Mouse (Mus musculus) frontal cortex, adult 2 months (tissue): ENCODE measurements around the gene Olfr961. TPM values are rescaled to one million over a fixed set of nuclear protein-coding genes. Genes with fewer than 3 reads are reported as not detected.
A peak's percentile ranks its signal among the peaks of the same experiment; 100 is the strongest.

Experiments used
- DNase-seq, 2 experiments: peaks; one replicate each; pipeline ENCODE4 v3.0.0; 2022; ENCODE audit warnings: low spot score in 1 of 2; ENCODE audit errors: extremely low spot score in 1 of 2
- polyA plus RNA-seq: library from polyadenylated mRNA; depleted of rRNA; stranded (reverse); fragments of >200 nt; gene quantifications from 2 replicates; pipeline ENCODE4 v1.2.3, GENCODE M21; 2012; rRNA removed

The Olfr961 gene
- polyA plus RNA-seq: not detected in 2 replicates

DNA sequence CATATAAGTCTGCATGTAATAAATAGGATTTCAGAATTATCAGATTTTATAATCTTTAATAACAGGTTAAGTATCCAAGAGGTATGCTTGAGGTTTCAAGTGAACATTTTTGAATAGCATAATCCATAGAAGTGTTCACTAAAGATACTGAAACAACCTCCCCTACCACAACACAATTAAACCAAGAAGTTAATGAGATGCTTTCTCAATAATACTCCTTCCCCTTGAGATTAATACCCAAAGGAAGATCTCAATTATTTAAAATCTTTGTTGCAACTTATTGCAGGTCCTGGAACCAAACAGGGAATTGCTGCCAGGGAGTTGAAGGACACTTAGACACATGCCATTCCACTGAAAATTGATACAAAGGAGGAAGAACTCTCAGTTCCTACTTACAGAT lies at the start of gene Olfr961:
Olfr961 (plus strand) TSS at position 301 of the 400 bp plus-strand sequence.
- DNase-seq: no peak

DNA sequence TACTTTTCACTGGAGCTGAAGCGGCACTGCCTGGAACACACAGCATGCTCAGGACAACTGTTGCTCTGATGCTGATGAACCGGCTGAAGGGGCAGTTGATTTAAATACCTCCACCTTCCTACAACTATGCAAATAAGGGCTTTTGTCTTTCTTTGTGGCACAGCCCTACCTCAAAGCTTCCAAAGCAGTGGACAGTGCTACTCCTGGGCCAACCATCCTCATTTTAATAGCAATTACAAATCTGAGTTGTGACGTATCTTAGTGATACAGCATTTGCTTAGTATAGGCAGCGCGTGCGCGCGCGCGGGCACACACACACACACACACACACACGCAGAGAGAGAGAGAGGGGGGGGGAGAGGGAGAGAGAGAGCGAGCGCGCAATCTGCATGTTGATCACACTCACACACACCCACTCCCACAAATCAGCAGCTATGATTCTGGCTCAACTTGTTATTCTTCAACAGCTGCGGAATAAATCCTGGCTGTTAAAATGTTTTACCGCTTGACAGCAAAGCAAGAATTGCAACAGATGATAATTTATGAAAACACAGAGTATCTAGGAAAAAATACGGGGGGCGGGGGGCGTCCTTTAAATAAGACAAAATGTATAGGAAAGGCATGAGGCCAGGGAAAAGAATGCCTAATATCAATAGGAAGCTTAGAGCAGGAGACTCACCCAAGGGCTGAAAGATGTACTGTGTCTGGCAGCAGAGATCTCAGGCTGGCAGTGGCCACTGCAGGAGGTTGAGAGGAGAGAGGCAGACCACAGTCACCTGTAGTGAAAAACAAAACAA lies 42.2 kb upstream of the Olfr961 start:
- peak in 1 of 2 experiments; percentile 46 for DNase-seq

DNA sequence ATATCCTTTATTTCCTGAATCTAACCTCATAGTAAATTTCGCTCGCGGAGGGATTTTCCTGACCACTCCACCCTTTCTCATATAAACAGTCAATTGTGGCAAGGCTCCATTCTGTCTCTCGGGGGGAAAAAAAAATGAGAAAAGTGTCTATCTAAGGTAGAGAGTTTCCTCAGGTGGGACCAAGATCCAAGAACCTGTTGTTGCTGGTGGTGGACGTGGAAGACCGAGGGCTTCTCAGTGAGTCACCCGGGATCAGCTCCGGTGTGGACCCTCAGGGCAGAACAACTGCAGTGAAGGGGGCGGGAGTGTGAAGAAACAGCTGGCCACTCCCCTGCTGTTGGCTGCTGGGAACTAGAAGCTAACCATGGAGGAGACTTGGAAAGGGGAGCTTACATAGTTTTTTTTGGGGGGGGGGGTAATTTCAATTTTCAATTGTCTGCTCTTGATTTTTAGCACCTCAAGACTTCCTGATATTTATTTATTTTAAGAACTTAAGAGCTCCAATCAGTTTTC lies 41.5 kb upstream of the Olfr961 start:
- DNase-seq: no peak

DNA sequence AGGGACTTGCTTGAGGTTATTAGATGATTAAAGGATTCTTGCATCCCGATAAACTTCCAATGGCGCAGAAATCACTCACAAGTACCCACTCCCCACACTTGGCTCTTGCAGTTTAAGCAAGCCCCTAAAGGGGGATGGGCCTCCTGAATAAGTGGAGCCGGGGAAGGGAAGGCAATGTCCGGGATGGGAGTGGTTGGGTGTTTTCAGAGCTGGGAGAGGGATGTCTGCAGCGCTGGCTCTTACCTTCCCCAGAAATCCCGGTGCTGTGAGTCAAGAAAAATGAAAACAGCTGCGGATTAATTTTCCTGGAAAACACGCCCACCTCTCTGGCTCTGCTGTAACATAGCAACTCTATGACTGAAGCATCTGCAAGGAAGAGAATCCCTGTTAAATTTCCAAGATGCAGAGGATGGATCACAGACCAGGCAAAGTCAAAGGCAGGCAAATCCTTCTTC lies 40.9 kb upstream of the Olfr961 start, which contains the start of gene AW551984:
AW551984 (minus strand) TSS at position 405 of the 455 bp plus-strand sequence.
- peak in 1 of 2 experiments; percentile 26 for DNase-seq

DNA sequence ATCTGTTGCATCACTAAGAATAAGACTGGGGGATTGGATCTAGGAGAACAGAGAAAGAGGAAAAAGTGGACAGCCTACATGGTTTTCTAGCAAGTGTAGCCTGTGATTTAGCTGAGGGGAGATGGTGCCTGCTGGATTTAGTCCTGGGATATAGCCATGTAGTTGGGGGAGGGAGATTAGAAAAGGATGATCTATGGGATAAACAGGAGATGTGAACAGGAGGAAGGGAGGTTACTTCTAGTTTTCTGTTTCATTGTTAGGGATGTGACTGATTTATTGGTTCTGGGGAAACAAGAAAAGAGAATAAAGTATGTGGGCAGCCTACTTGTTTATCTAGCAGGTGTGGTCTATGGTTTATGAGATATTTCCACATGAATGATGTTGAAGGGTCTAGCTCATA lies 36.4 kb upstream of the Olfr961 start:
- DNase-seq: no peak

DNA sequence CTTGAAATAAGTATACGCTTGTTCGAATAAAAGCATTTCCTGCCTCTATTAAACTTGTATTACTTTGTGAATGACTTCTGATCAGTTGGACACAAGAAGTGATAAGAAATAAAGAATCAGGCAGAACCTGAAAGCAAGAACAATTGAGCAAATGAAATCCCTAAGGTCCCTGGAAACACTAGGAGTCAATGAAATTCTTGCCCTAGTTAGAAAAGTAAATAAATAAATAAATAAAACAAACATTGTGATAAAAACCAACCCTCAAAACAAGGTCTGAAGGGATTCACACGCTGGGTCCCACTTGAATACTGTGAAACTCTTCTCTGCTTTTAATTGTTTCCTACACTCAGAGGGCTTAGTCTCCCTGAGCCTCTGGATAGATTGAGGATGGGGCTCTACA lies 34.5 kb upstream of the Olfr961 start, which contains the start of gene Olfr148:
Olfr148 (plus strand) TSS at position 301 of the 400 bp plus-strand sequence.
- no peak for DNase-seq

DNA sequence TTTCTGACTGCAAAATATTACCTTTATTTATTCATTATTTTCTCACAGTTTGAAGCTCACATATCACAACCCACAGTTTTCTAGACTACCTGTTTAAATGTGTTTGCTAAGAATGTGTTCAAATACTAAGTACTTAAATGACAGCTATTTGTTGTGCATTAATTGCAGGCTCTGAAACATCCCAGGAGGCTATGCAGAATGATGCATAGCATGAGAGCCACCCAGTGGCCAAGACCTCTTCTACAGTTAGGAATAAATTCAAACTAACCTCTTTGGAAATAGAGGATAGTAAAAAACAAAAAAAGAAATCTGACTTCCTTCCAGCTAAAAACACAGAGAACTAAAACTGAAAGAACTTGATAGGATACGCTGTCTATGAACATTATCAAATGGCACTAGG lies 32.9 kb upstream of the Olfr961 start:
- DNase-seq: peak in 1 of 2 experiments; percentile 70

DNA sequence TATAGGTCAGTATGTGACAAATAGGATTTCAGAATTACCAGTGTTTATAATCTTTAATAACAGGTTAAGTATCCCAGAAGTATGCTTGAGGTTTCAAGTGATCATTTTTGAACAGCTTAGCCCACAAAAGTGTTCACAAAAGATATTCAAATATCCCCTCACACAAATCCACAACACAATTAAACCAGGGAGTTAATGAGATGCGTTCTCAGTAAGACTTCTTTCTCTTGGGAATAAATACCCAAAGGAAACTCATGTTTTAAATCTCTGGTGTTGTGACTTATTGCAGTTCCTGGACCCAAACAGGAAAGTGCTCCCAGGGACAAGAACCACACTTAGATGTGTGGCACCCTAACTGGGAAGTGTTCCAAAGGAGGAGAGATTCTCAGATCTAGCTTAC lies 23.8 kb upstream of the Olfr961 start, which contains the start of gene Olfr960:
Olfr960 (plus strand) TSS at position 301 of the 400 bp plus-strand sequence.
- DNase-seq: no peak

DNA sequence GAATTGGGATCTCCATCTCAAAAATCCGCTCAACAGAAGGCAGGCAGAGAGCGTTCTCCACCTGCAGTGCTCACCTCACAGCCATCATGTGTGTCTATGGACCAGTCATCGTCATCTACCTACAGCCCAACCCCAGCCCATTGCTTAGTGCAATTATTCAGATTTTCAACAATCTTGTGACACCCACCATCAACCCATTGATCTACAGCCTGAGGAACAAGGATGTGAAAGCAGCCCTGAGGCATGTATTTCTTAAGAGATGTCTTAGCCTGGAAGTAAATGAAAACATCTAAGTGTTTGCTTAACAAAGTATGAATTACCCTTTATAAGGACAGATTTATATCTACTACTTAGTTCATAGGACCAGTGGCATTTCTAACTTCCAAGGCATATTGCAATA lies 21.1 kb upstream of the Olfr961 start:
- no peak for DNase-seq

DNA sequence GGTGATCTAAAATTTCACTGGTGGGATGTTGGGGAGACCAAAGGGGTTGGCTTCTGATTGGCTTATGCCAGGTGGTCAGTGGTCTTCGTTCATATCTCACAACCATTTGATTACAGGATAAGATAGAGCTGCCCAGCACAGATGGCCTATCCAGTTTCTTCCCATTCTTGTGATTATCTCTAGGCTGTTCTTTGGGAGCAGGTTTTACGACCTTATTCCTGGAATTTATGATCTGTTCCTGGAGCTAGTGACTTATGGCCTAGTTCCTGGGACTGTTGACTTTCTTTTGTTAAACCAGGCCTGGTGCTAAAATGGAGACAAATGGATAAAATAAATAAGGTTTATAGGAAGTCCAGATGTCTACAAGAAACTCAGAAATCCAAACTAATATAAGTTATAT lies 20.2 kb upstream of the Olfr961 start:
- DNase-seq: no peak

DNA sequence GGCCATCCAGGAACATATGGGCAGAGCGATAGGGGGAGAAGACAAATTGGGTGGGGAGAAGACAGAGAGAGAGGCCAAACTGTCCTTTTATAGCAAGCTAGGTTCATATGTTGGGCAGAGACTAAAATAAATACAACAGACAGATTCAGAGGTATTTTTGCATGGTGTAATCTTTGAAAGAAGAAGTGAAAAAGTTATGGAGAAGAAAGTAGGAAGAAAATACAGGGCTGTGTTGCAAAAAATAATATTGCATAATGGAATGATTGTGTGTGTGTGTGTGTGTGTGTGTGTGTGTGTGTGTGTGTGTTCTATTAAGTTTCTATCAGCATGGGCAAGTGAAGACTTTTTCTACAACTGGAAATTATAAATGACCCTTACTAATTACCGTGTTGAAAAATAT lies 15.8 kb upstream of the Olfr961 start:
- no peak for DNase-seq

DNA sequence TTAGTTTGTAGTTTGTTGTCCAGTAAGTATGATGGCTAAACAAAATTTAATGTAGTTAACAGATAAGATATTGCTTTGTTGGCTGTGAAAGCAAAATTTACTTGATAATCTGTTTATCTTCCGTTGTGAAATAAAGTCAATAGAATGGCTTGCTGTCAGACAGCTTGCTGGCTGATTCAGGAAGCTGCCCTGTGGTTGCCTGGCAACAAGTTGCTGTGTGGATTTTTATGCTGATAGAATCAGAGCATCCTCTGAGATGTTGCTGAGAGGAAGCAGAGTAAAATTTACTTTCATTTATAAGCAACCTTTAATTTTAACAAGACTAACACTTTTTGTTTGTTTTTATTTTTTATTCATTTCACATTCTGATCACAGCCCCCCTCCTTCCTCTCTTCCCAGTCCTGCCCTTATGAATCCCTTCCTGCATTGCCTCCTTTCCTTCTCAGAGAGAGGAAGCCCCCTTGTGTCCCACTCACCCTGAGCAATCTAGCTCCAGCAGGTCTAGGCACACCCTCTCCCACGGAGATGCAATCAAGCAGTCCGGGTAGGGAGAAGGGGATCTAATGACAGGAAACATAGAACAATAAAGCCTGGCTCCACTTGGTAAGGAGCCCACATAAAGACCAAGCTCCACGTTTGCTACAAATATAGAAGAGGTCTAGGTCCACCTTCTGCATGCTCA lies 10.8 kb upstream of the Olfr961 start:
- DNase-seq: peak; percentile 8 to 51

DNA sequence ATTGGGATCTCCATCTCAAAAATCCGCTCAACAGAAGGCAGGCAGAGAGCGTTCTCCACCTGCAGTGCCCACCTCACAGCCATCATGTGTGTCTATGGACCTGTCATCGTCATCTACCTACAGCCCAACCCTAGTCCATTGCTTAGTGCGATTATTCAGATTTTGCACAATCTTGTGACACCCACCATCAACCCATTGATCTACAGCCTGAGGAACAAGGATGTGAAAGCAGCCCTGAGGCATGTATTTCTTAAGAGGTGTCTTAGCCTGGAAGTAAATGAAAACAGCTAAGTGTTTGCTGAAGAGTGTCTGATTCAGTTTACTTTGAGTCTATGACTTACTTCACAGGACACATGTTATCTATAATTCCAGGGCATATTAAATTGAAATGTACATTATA lies 2.5 kb downstream of the Olfr961 start:
- no peak for DNase-seq

DNA sequence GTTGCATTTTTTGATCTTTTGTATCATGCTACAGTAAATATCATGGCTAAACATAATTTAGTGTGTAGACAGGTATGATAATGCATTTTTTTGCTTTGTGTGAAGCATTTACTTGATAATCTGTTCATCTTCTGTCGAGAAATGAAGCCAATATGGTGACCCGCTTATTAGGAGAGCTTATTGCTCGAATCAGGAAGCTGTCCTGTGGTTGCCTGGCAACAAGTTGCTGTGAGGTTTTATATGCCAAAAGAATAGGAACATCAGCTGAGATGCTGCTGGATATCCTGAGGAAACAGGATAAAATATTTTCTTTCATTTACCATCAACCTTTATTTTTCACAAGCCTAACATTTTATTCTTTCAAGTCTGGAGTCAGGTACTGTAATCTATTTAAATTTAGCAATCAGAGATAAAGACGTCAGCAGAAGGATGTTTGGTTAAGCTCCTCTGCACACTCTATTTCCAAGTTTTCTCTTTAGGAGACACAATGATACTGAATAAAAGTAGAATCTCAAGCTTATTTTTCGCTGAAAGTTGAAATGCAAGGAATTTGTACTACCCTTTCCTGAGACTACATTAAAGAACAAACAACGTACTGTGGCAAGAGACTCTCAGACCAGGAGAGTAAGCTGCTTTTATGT lies 10.0 kb downstream of the Olfr961 start:
- DNase-seq: no peak

DNA sequence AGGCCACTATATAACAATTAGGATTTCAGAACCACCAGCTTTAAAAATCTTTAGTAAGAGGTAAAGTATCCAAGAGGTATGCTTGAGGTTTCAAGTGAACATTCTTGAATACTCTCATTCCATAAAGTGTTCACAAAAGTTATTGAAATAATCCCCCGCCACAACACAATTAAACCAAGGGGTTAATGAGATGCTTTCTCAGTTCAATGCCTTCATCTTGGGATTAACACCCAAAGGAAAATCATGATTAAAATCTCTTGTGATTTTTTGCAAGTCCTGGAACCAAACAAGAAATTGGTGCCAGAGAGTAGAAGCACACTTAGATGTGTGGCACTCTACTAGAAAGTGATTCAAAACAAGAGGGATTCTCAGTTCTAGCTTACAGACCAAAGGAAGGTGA lies 22.0 kb downstream of the Olfr961 start, which contains the start of gene Olfr963:
Olfr963 (plus strand) TSS at position 301 of the 400 bp plus-strand sequence.
- DNase-seq: no peak

DNA sequence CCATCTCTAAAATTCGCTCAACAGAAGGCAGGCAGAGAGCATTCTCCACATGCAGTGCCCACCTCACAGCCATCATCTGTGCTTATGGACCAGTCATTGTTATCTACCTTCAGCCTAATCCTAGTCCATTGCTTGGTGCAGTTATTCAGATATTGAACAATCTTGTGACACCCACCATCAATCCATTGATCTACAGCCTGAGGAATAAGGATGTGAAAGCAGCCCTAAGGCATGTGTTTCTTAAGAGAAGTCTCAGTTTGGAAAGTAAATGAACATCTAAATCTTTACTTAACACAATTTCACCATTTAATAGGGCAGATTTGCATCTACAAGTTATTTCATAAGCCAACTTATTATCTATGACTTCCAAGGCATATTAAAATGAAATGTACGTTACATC lies 24.8 kb downstream of the Olfr961 start:
- DNase-seq: no peak

DNA sequence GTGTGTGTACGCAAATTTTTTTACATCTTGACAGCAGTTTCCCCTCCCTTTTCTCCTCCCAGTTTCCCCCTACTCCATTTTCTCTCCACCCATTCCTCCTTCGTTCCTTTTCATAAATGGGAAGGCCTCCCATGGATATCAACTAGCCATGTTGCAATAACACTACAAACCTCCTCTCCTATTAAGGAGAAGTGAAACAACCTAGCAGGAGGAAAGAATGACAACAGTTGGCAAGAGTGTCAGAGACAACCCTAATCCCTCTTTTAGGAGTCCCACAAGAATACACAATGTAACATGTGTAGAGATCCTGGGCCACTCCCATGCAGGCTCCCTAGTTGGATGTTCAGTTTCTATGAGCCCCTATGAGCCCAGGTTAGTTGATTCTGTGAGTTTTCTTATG lies 29.9 kb downstream of the Olfr961 start:
- no peak for DNase-seq

DNA sequence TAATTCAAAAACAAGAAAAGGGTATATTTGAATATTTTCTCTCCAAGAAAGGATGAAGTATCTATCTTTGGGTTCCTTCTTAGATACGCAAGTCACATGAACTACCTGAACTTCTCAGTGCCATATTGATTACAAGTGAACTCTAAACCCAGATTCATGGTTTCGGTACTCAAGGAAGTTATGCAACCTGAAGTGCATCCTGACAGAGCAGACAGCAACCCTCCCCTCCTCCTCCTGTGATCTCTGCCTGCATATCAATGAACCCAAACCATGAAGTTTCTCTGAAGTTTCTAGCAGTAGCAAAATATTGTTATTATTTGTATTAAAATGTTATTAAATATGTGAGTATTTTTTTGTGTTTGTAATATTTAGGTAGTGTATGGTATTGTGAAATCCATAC lies 33.7 kb downstream of the Olfr961 start:
- DNase-seq: no peak

DNA sequence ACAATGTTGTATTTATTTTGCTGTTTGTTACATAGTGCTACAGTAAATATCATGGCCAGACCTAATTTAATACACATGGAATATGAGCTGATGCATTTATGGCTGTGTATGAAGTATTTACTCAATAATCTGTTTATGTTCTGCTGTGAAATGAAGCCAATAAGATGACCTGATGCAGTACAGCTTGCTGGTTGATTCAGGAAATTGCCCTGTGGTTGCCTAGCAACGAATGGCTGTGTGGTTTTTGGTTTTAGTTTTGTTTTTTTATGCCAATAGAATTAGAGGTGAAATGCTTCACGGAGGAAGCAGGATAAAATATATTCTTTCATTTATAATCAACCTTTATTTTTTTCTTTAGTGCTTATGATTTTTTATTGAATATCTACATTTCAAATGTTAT lies 34.4 kb downstream of the Olfr961 start:
- no peak for DNase-seq
